ENCODE assay signal across 8 mouse cellular contexts in genomic region chr7:98309219-98310030, GRCm38 (mm10). TPM values are rescaled to one million over a fixed set of nuclear protein-coding genes. Genes with fewer than 3 reads are reported as not detected.
DNase-seq lines count a peak whose midpoint lies in the region; ATAC-seq and TF ChIP-seq lines count a peak whose summit lies in the region.

No protein-coding gene starts in this region.

- peak; percentile 96 for DNase-seq in G1E (ENCODE audit: low spot score)
- peak; percentile 97 to 98 for DNase-seq in cerebellum, adult 18-20 months
- DNase-seq in forebrain, postnatal 0 days = peak; percentile 83
- peak; percentile 71 for DNase-seq in layer of hippocampus, adult 9-10 months (ENCODE audit: low spot score)
- DNase-seq in ovary, postnatal 10 days (ENCODE audit: low spot score) = peak; percentile 88
- DNase-seq in thymus, postnatal 10 days (ENCODE audit: low spot score in 2 of 2) = peak; percentile 82 to 92

- WGBS in forebrain, postnatal 0 days = 1% methylated on average over 52 of the region's 53 CpGs
- WGBS in lung, embryonic 16.5 days = under 1% methylated on average over 53 of the region's 53 CpGs

- peaks cover 4% of the 10 kb centered on the region for H3K36me3 ChIP-seq in G1E (replicated peaks)
- H3K36me3 ChIP-seq in forebrain, postnatal 0 days (ENCODE audit: insufficient read depth) = no peaks in the 10 kb centered on the region
- H3K36me3 ChIP-seq in lung, embryonic 16.5 days (ENCODE audit: control insufficient read depth, insufficient read depth, low read length) = no peaks in the 10 kb centered on the region

- H3K27me3 ChIP-seq in G1E (ENCODE audit: insufficient read depth, low read length) = peaks cover 12% of the 10 kb centered on the region
- no peaks in the 10 kb centered on the region for H3K27me3 ChIP-seq in forebrain, postnatal 0 days (ENCODE audit: insufficient read depth, low read length)
- H3K27me3 ChIP-seq in lung, embryonic 16.5 days (ENCODE audit: control insufficient read depth, insufficient read depth, low read depth, low read length) = no peaks in the 10 kb centered on the region

- no peak for TF ChIP-seq CTCF in G1E (IDR thresholded peaks at IDR 0.05; ENCODE audit: low read depth, low read length)
- peak; percentile 39 for TF ChIP-seq CTCF in forebrain, postnatal 0 days (IDR thresholded peaks at IDR 0.05; ENCODE audit: low read depth)

- no peaks in the 10 kb centered on the region for H3K9me3 ChIP-seq in G1E (replicated peaks)
- no peaks in the 10 kb centered on the region for H3K9me3 ChIP-seq in forebrain, postnatal 0 days (ENCODE audit: low read length)
- H3K9me3 ChIP-seq in lung, embryonic 16.5 days (ENCODE audit: control insufficient read depth, low read length) = no peaks in the 10 kb centered on the region

- H3K9ac ChIP-seq in forebrain, postnatal 0 days = peak overlapping the region; percentile 72
- H3K9ac ChIP-seq in lung, embryonic 16.5 days (ENCODE audit: low read length) = peak overlapping the region; percentile 90

- peak overlapping the region; percentile 57 for H3K27ac ChIP-seq in forebrain, postnatal 0 days (ENCODE audit: low read depth, low read length)
- peak overlapping the region; percentile 59 for H3K27ac ChIP-seq in lung, embryonic 16.5 days (ENCODE audit: low read length)

- peak; percentile 90 for ATAC-seq in G1E (ENCODE audit: extremely low read depth, insufficient number of reproducible peaks, low FRiP score, poor library complexity, severe bottlenecking)
- ATAC-seq in forebrain, postnatal 0 days = peak; percentile 97
- ATAC-seq in hematopoietic stem cell, adult 5-6 weeks (replicated peaks in 1 of 2; ENCODE audit: insufficient read depth in 1 of 2, low FRiP score in 2 of 2, low TSS enrichment in 1 of 2, low read depth in 1 of 2, poor library complexity in 2 of 2, severe bottlenecking in 2 of 2) = peak; percentile 97 to 98
- peak; percentile 100 for ATAC-seq in lung, embryonic 16.5 days (ENCODE audit: low read depth)

- peak overlapping the region; percentile 95 for H3K4me3 ChIP-seq in G1E (ENCODE audit: low read depth, low read length)
- peak overlapping the region; percentile 70 for H3K4me3 ChIP-seq in forebrain, postnatal 0 days (ENCODE audit: low read depth, low read length)
- H3K4me3 ChIP-seq in lung, embryonic 16.5 days (ENCODE audit: low read length) = peak overlapping the region; percentile 85

- peak overlapping the region; percentile 77 for H3K4me2 ChIP-seq in forebrain, postnatal 0 days (ENCODE audit: low read depth)
- H3K4me2 ChIP-seq in lung, embryonic 16.5 days (ENCODE audit: low read depth, low read length) = peak overlapping the region; percentile 87

- H3K4me1 ChIP-seq in G1E (ENCODE audit: insufficient read depth, low read depth, low read length) = peaks cover 31% of the 10 kb centered on the region
- H3K4me1 ChIP-seq in forebrain, postnatal 0 days (ENCODE audit: insufficient read depth) = peaks cover 8% of the 10 kb centered on the region; the same call in 1 of the 2 replicates
- H3K4me1 ChIP-seq in lung, embryonic 16.5 days (replicated peaks; ENCODE audit: control insufficient read depth, insufficient read depth, low read length) = peaks cover 3% of the 10 kb centered on the region

RNA-seq across cellular contexts. Expression of gene Acer3, which starts 11.6 kb away (rescaled TPM):
- 67.7 and 88.3 TPM in 2 replicates for total RNA-seq in G1E (2014; fragmentation: Nextera tagmentation)
- total RNA-seq in G1E (2017) = 133 and 145 TPM in 2 replicates
- 5.7 and 12.1 TPM in 2 replicates for polyA plus RNA-seq in G1E (2012)
- 12.1 TPM in 2 replicates for total RNA-seq in forebrain, postnatal 0 days (2014; rRNA removed)
- polyA plus RNA-seq in forebrain, postnatal 0 days (2015; fragmentation: Nextera tagmentation; extraction: Ambion mirVana) = 7.9 and 14.1 TPM in 2 replicates
- 17.6 and 30.8 TPM in 2 replicates for total RNA-seq in hematopoietic stem cell, adult 5-6 weeks (2017)
- 28.4 and 29.4 TPM in 2 replicates for polyA plus RNA-seq in lung, embryonic 16.5 days (2015; fragmentation: Nextera tagmentation; extraction: Ambion mirVana)

RNA-seq across cellular contexts. Expression of gene Tsku, which starts 51.7 kb away (rescaled TPM):
- total RNA-seq in G1E (2014; fragmentation: Nextera tagmentation) (not detected in 2 replicates), G1E (2017) (not detected in 2 replicates)
- not detected in 2 replicates for polyA plus RNA-seq in G1E (2012)
- 20.2 and 24.8 TPM in 2 replicates for total RNA-seq in forebrain, postnatal 0 days (2014; rRNA removed)
- 5.4 and 6.2 TPM in 2 replicates for polyA plus RNA-seq in forebrain, postnatal 0 days (2015; fragmentation: Nextera tagmentation; extraction: Ambion mirVana)
- total RNA-seq in hematopoietic stem cell, adult 5-6 weeks (2017) = not detected in 2 replicates
- 6.6 and 9.4 TPM in 2 replicates for polyA plus RNA-seq in lung, embryonic 16.5 days (2015; fragmentation: Nextera tagmentation; extraction: Ambion mirVana)

Comparison
In these comparisons a context has a peak if more than half of its experiments do, and no peak if none do; other contexts are left out.
1. Peak in every context shown above with its lines: DNase-seq, ATAC-seq, H3K4me3 ChIP-seq and H3K27ac ChIP-seq.
2. RNA of gene Tsku, which starts 51.7 kb away (total RNA-seq): 20.2 to 24.8 TPM in forebrain, postnatal 0 days; not detected in G1E and not detected in hematopoietic stem cell, adult 5-6 weeks; every median in the first group is over 10 times any median in the second.